Mouse (Mus musculus) mature B cell (primary cell): Measurements from ENCODE around the gene Ulk1.
"Not testable (repeated sequence)": the region's sequence is repeated elsewhere in the genome, so short reads cannot be mapped to it uniquely, and the experiment has no call there.

ENCODE experiments used
- in situ Hi-C: fragments of 300-500 bp; cut with MboI; formaldehyde crosslinking; loops from 2 replicates; pipeline ENCODE4 v1.14.3; 2019

Ulk1 gene

DNA sequence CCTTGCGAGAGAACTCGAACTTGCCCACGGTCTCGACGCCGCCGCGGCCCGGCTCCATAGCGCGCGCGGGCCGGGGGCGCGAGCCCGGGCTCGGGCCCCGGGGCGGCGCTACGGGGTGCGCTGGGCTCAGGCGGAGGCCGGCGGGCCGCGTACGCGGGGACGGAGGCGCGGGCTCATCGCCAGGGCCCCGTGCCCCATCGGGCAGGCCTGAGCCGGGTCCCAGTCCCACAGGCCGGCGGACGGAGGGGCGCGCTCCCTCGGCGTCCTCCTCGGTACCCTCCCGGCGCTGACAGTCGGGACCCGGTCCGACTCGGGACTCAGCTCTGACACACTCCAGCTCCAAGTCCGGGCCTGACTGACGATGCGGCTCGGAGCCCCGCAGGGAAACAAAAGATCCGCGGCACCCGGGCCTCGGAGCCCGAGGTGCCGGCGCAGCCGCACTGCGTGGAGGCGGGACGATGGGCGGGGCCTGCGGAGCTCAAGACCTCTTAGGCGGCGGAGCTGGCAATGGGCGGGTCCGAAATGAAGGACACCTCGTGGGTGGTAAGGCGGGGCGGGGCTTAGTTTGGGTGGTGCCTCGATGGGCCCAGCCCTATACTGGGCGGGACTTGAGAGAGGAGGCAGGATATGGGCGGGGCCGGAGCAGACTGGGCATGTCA, at the start of gene Ulk1:
Gene Ulk1 (minus strand): TSS at position 431 of the 659 bp plus-strand sequence.
- in situ Hi-C loops: no loop called here

DNA sequence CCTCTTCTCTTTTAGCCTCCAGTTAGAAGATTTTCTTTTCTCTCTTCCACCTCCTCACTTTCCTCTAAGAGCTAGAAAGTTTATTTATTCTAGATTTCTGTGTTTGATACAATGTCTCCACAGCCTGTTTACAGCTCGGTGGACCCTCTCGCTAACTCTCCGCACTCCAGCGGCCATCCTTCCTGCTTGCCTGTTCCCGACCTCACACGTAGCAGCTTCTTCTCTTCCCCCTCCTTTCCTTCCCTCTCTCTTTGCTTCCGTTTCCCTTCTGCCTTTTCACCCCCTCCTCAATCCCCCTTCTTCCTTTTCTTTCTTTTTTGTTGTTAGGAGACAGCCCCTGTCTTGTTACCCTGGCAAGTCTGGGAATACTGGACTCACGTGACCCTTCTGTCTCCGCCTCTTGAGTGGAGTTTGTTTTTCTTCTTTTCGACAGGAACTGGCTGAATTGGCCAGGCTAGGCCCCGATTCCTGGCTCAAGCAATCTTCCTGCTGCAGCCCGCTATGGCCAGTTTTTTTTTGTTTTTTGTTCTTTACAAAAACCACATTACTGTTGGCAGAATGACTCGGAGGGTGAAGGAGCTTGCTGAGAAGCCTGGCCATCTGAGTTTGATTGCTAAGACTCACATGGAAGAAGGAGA, 49.2 kb upstream of the Ulk1 start:
- in situ Hi-C loops: no loop called here

DNA sequence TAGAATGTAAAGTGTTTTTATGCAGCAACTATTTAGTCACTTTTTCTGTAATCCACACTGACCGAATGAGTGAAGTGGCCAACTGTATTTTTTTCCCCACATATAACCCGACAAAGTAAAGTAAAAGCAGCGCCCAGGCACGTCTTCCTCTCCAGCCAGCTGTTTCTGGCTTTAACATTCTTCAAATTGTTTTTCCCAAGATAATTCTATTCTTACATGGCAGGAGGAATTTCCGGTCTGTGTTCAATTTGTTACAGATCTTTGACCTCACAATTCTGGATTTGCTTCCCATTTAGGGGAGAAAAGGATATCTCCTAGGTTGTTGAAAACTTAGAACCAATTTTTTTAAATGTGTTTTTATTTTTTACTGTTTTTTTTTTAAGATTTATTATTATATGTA, 47.2 kb upstream of the Ulk1 start:
- in situ Hi-C loops: no loop called here

DNA sequence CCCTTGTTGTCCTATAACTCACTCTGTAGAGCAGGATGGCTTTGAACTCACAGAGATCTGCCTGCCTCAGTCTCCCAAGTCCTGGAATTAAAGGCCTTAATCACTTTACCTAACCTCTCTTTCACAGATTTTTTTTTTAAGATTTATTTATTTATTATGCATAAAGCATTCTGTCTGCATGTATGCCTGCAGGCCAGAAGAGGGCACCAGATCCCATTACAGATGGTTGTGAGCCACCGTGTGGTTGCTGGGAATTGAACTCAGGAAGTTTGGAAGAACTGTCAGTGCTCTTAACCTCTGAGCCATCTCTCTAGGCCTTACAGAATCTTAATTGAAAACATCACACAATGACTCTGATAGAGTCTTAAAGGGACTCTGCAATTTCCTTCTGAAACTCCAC, 43.1 kb upstream of the Ulk1 start:
- in situ Hi-C loops: no loop called here

DNA sequence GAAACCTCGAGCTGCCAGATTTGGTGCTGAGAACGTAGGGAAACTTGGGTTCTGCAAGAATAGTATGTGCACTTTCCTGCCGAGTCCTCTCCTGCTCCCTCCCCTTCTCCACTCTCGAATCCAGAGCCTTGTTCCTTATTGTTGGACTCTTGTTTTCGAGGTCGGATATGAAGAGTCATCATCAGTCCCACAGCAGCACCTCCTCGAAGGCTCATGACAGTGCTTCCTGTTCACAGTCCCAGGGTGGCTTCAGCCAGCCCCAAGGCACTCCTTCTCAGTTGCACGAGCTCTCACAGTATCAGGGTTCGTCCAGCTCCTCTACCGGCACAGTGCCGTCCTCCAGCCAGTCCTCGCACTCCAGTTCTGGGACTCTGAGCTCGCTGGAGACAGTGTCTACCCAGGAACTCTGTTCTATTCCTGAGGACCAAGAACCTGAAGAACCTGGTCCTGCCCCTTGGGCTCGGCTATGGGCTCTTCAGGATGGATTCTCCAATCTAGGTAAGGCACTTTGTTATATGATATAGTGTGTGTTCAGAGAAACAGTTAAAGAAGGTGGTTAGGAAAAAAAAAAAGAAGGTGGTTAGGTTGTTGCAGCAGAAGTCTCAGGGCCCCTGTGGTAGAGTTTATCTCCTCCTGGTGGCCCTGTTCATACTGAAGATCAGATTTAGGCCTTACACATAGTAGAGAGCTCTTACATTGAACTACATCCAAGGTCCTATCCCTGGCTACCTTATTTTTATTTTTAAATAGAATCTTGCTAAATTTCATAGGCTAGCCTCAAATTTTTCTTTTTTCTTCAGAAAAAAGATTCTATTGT, 31.4 kb upstream of the Ulk1 start:
- in situ Hi-C loops: no loop called here

DNA sequence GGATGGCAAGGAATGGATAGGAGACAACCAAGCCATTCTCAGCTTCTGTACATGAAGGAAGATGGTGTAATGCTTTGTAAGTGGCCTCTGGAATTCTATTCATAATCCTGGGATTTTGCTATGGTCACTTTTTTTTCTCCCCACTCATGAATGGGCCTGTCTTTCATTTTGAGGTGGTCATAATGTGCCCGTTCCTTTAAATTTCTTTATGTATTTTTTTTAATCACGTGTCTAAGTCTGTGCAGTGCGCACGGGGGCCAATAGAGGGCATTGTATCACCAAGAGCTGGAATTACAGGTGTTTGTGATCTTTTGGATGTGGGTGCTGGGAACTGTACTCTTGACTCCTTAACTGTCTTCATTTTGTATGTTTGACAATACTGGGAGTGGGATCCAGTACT, 30.6 kb upstream of the Ulk1 start:
- in situ Hi-C loops: no loop called here

DNA sequence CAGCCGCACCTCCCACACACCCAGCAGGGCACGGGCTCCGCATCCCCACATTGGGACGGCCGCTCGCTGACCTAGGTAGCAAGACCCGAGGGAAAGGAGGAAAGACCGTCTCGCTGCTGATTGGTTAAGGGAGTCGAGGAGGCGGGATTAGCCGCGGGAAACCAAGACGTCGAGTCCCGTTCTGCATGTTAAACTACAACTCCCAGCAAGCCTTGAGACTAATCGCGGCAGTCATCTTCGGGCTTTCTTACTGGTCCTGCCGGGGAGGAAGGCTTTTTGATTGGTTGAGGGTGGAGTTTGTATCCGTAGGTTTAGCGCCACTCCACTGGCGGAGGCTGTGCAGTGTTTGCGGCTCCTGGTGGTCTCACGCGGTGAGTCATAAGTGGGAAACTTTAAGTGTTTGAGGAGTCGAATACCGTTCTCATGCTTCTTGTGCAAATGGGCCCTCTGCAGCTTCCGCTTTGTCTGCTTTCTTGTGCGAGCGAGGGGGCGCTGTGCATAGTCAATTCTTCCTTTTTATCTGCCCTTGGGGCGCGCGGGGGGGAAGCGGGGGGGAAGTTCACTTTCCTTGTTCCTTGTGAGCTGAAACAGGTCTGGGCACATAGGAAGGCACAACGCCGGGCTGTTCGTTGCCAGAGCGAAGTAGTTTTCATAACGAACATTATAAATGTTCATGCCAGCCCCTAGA, 29.9 kb upstream of the Ulk1 start, which contains the start of the genes Hscb and Chek2:
Gene Hscb (minus strand): TSS at position 100 of the 688 bp plus-strand sequence.
Gene Chek2 (plus strand): TSS at position 302 of the 688 bp plus-strand sequence.
- in situ Hi-C loops: no loop called here

DNA sequence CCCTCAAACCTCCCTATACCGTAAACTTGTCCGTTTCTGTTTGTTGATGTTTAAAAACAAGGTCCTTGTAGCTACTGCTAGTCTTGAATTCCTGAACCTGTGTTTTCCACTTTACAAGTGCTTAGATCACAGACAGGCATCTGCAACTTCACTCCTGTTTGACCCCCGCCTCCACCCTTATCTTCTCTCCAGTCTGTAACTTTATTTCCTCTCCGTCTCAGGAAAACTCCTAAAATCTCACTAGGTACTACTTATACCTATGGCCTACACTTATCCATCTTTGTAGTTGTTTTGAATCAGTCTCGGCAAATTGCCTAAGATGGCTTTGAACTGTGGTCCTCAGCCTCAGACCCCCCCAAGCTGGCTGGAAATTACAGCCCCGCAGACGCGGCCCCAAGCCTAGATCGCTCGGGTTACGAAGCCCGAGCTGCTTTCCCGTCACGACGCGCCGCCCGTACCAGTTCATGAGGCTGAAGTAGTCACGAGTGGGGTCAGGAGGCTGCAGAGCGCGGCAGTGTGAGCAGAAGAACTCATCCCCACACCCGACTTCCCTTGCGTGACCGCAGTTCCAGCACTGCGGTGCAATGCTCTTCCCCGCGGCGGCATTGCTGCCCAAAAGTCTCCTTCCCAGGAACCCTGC, 29.3 kb upstream of the Ulk1 start:
- in situ Hi-C loops: no loop called here

DNA sequence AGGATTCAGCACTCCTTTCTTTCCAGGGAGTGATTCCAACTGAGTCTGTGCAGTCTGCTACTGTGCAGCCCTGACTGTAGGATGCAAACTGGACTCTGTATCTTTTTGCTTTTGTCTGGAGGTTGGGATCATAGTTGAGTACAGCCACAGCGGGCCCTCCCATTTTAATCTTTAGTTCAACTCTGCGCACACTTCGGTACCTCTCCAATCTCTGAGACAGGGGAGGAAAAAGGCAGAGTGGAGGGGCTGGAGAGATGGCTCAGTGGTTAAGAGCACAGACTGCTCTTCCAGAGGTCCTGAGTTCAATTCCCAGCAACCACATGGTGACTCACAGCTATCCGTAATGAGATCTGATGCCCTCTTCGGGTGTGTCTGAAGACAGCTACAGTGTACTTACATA, 28.1 kb upstream of the Ulk1 start:
- in situ Hi-C loops: not testable (repeated sequence)

DNA sequence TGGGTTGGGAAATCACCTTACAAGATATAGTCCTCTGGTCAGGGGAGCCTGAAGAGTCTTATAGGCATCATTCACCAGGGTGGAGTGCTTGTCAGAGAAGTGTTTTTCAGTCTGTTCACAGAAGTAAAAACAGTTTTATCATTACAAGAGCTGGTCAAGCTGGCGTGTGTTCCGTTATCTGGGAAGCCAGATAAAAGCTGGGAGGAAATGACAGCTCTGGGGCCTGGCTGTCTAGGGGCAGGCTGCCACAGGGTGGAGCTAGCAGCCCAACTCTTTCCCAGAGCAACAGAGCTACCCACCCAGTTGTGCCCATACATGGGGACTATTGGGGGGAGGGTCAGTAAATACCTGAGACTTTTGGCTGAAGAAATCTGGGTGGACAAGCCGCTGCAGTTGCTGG, 26.1 kb upstream of the Ulk1 start:
- in situ Hi-C loops: no loop called here

DNA sequence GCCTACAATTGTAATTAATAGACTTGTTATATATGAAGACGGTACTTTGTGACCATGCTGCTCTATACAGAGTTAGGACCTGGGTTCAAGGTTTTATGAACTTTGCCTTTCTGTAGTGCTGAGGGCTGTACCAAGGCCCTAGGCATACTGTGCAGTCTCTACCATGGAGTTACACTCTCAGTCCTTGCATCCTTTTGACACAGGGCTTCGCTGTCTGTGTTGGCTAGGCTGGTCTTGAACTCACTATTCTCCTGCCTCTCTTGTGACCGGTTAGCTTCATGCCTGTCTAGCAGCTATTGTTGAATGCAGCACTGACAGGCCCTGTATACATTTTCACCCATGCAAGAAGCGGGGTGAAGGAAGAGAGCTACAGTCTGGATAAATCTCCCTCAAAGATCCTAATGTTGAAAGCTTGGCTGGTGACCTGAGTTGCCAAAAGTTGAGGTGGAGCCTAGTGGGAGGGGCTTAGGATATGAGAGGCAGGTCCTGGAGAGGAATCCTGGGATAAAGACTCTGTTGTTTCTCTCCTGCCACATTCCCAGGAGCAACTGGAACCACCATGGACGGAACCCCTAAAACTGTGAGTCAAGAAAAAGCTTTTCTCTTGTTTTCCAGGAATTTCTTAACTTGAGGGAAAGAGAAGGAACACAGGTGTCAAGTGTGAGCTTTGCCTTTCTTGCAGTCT, 21.3 kb upstream of the Ulk1 start:
- in situ Hi-C loops: no loop called here

DNA sequence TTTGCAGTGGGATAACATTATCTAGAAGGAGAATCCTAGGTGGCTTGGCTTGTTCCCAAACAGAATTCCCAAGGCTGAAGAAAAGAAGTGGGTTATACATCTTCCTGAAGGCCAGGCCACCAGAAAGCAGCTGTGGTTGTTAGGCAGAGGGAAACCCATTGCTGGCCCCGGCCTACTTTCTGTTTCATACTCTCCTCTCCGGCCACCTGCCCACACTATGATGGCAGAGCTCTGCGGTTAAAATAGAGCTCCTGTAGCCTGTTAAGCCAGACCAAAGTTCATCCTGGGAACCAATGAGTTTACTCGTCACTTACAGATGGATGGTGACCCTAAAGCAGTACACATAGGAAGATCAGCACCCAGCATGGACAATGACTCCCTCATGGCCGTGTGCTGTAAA, 17.7 kb upstream of the Ulk1 start:
- in situ Hi-C loops: no loop called here

DNA sequence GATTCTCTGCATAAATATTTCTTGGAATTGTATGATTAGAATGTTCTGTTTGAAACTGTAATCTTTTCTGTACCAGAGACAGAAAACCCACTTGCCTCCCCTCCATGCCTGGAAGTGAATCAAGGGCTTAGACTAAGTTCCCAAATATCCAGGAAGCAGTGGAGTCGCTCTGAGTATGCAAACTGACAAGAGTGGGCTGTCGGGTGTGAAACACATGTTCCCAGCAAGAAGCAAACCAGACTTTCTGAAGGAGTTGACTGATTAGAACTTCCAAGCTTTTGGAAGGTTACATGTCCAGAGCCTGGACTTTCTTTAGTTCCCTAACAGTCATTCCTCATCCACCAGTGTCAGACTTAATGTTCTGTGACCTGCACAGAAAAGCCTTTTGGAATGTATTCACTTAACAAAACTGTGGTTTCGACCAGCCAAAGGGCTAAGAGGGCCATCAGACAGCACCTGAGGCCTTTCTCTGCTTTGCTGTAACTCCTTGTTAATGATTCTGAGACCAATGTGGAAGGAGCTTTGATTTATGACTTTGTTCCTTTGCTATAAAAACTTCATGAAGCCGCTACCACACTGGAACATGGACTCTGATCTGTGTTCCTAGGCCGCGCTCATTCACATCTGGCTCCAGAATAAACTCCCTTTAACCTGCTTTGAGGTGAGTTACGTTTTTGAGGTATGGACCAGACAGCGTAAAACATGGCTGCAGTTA, 17.0 kb upstream of the Ulk1 start:
- in situ Hi-C loops: no loop called here

DNA sequence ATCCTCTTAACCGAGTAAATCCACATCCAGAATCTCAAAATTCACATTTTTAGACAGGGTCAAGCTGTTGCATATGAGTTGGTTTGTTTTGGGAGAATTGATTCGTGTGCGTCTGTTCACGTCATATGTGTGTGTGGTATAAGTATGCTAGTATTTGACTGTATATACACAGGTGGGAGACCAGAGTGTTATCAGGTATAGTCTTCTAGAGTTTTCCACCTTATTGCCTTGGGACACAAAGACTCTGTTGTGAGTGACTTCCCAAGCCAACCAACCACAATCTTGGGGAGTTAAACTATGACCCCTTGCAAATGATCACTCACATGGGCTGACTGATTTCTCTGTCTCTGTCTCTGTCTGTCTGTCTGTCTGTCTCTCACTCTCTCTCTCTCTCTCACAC, 14.5 kb upstream of the Ulk1 start:
- in situ Hi-C loops: no loop called here

DNA sequence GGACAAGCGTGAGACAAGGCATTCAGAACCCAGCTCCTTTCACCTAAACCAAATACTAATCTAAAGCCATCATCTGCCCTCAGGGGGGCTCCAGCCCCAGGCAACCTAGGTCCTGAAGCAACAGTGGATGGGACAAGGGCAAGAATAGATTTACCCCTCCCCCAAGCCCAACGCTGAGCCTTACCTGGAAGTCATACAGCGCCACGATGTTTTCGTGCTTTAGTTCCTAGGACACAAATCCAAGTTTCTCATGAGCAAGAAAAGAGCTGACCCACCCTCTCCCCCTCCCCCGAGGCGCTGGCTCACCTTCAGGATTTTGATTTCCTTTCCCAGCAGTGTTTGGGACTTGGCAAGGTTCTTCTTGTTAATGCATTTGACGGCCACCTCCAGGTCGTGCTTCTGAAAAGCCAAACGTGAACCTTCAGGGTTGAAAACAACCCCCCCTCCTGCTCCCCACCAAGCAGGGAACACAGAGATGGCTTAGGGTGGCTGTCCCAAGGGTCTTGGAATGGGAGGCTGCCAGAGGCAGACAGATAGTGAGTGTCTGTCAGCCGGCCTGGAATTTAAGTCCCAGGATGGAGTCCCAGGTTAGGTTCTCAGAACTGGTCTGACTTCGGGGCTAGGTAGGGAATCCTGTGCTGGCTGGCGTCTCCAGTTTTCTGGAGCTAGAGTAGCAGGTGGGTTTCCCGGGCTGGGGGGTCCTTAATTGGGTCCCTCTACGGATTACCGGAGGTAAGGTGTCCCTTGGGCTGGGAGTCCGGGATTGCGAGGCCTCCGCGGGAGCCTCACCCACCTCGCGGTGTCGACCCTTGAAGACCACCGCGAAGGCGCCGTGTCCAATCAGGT, 853 bp downstream of the Ulk1 start:
- in situ Hi-C loops: no loop called here

DNA sequence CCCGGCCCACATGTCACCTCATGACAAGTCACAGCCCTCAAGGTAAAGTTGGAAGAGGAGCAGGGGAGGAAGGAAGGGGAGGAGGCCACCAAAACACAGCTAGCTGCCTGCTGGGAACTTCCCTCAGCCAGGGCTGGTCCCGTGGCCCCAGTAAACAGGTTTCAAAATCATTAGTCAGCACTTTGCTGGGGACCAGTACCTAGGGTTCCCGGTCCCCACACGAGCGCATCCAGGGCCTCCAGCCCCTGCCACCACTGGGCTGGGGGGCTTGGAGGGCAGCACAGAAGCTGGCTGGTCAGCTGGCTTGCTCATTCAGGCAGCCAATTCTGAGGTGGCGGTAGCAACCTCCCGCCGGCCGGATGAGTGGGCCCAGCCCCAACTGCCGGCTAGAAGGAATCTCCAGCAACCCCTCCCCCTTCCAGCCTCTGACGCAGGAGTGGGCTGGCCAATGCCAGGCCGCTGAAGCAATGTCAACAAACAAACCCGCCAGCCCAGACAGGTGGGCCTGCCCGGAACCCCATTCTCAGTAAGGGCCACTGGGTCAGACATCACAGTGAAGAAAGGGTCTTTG, 1.8 kb downstream of the Ulk1 start:
- in situ Hi-C loops: no loop called here

DNA sequence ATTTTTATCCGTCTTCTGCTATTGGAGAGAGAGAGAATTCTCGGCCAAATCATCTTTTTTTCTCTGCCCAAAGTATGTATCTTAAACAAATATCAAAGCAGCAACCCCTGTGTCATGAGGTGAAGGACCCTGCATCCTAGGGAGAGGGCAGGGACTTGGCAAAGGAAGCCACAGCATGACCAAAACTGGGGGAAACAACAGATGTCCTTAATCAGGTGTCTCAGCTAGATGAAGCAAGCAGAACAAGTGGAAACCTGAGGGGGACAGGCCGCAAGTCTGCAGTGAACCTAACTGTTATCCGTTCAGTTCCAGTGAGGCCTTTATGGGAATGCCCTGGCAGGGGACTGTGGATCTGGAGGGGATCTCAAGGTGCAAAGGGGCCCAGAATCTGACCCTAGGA, 2.4 kb downstream of the Ulk1 start:
- in situ Hi-C loops: no loop called here

DNA sequence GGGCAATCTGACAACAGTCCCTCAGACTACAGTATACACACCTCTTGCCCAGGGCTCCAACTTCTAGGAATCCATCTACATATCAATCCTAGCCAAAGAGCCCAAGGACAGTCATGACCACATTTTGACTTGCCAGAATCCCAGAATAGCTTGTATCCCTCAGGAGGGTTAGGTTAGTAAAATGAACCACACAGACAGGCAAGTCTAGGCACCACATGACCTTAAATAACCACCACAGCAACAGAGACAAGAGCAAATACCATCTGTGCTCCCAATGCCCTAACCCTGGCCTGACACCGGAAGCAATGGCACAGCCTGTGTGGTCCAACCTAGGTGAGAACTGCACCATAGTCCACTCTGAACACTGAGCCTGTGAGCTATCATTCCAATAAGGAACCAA, 3.2 kb downstream of the Ulk1 start:
- in situ Hi-C loops: no loop called here

DNA sequence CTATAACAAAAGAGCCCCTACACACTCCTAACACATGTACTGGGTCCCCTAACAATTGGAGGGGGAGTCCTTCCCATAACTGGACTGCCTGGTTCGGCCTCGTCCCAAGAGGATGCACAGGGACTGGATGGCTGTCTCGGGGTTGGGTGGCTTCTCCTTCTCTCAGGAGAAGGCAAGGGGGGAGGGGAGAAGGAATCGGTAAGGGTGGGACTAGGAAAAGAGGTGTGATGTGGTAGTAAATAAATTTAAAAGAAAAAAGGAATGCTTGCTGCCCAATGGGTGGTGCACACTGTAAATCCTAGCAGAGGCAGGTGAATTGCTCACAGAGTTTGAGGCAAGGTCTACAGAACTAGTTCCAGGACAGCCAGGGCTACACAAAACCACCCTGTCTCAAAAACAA, 3.7 kb downstream of the Ulk1 start:
- in situ Hi-C loops: no loop called here
